Mouse (Mus musculus) fat pad, adult 2 months (tissue): Measurements from ENCODE around the gene Trim2.

Experiments
- DNase-seq: peaks from one replicate; pipeline ENCODE4 v3.0.0-alpha.2; 2011; ENCODE audit warnings: low read depth, low spot score; ENCODE audit errors: extremely low read depth

Trim2 gene

GRCm38 (mm10) chr3:84157011-84157410 lies 149.7 kb downstream of the Trim2 start:
- DNase-seq: no peak

GRCm38 (mm10) chr3:84156105-84156504 lies 150.6 kb downstream of the Trim2 start:
- no peak for DNase-seq

- DNase-seq: peak; percentile 76
Measured at GRCm38 (mm10) chr3:84155558-84156006, 151.1 kb downstream of the Trim2 start, which contains the start of gene Mnd1. Gene Mnd1, minus strand, starts transcription at chr3:84155786.

GRCm38 (mm10) chr3:84155146-84155545 lies 151.5 kb downstream of the Trim2 start:
- no peak for DNase-seq

GRCm38 (mm10) chr3:84154721-84155141 lies 151.9 kb downstream of the Trim2 start:
- DNase-seq: no peak

- DNase-seq: no peak
Measured at GRCm38 (mm10) chr3:84149831-84150230, 156.8 kb downstream of the Trim2 start.

GRCm38 (mm10) chr3:84140947-84141346 lies 165.7 kb downstream of the Trim2 start:
- no peak for DNase-seq

GRCm38 (mm10) chr3:84136509-84136908 lies 170.2 kb downstream of the Trim2 start:
- DNase-seq: no peak

- no peak for DNase-seq
Measured at GRCm38 (mm10) chr3:84135933-84136332, 170.7 kb downstream of the Trim2 start.

GRCm38 (mm10) chr3:84135387-84135786 lies 171.3 kb downstream of the Trim2 start:
- no peak for DNase-seq

GRCm38 (mm10) chr3:84131369-84131768 lies 175.3 kb downstream of the Trim2 start:
- DNase-seq: no peak

GRCm38 (mm10) chr3:84130776-84131175 lies 175.9 kb downstream of the Trim2 start:
- DNase-seq: no peak

- DNase-seq: no peak
Measured at GRCm38 (mm10) chr3:84128871-84129870, 177.5 kb downstream of the Trim2 start.

GRCm38 (mm10) chr3:84127431-84127830 lies 179.2 kb downstream of the Trim2 start:
- no peak for DNase-seq

GRCm38 (mm10) chr3:84126721-84127120 lies 180.0 kb downstream of the Trim2 start:
- no peak for DNase-seq

- DNase-seq: no peak
Measured at GRCm38 (mm10) chr3:84125704-84126289, 180.9 kb downstream of the Trim2 start.

- DNase-seq: no peak
Measured at GRCm38 (mm10) chr3:84123461-84123860, 183.2 kb downstream of the Trim2 start.

GRCm38 (mm10) chr3:84118718-84119117 lies 188.0 kb downstream of the Trim2 start:
- no peak for DNase-seq

GRCm38 (mm10) chr3:84118178-84118577 lies 188.5 kb downstream of the Trim2 start:
- no peak for DNase-seq
